Mouse (Mus musculus) embryonic fibroblast, embryonic 13.5 days (primary cell): ENCODE measurements around the gene Rab37.

ENCODE experiments used
- CTCF ChIP-seq: IDR thresholded peaks from 2 replicates; pipeline ENCODE4 v1.5.1; 2011; ENCODE audit warnings: mild to moderate bottlenecking, control low read depth, low read length, moderate library complexity, borderline replicate concordance; ENCODE audit not compliant: insufficient read depth
- POLR2A ChIP-seq: IDR thresholded peaks from 2 replicates; pipeline ENCODE4 v1.6.1; 2011; ENCODE audit warnings: low read depth, mild to moderate bottlenecking, control low read depth, low read length, moderate library complexity

DNA sequence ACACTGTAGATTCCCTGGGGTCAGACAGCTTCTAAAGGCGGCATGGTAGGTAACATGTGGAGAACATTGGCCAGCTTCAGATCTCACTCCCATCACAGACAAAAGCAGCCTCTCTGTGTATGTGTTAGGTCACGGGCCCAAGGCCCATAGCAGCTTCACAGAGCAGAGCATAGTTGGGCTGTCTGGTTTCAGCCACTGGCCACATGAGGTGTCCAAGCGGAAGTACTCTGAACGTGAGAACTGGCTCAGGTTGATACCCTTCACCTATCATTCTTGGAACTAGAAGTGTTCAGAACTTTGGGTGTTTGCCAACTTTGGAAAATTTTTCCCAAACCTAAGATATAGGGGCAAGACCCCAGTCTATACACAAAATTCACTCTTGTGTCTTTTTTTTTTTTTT, 78.2 kb downstream of the Rab37 start:
- TF ChIP-seq CTCF (no peak), POLR2A (no peak)
